Mouse (Mus musculus) embryo, embryonic 10 days (tissue): Measurements from ENCODE around the gene Il11ra1.
"Not testable (repeated sequence)": the region's sequence is repeated elsewhere in the genome, so short reads cannot be mapped to it uniquely, and the experiment has no call there.

Source experiments
- DNase-seq: peaks from one replicate; pipeline ENCODE4 v3.0.0-alpha.2; 2015; ENCODE audit warnings: low spot score

The Il11ra1 gene

GRCm38 (mm10) chr4:41681176-41681575 lies 18.6 kb upstream of the Il11ra1 start:
- DNase-seq = no peak

- DNase-seq = no peak
These were observed 17.8 kb upstream of the Il11ra1 start for GRCm38 (mm10) chr4:41681947-41682346.

- DNase-seq = no peak
These were observed 17.0 kb upstream of the Il11ra1 start for GRCm38 (mm10) chr4:41682789-41683188.

- not testable (repeated sequence) for DNase-seq
These were observed 16.5 kb upstream of the Il11ra1 start for GRCm38 (mm10) chr4:41683303-41683702.

- DNase-seq = not testable (repeated sequence)
These were observed 15.5 kb upstream of the Il11ra1 start for GRCm38 (mm10) chr4:41684131-41684930.

GRCm38 (mm10) chr4:41684931-41685453 lies 14.8 kb upstream of the Il11ra1 start:
- not testable (repeated sequence) for DNase-seq

GRCm38 (mm10) chr4:41685882-41686492 lies 13.8 kb upstream of the Il11ra1 start:
- DNase-seq = peak; percentile 69

- DNase-seq = not testable (repeated sequence)
These were observed 11.2 kb upstream of the Il11ra1 start for GRCm38 (mm10) chr4:41688562-41688961.

GRCm38 (mm10) chr4:41690014-41690413 lies 9.8 kb upstream of the Il11ra1 start:
- DNase-seq = not testable (repeated sequence)

GRCm38 (mm10) chr4:41693511-41693910 lies 6.3 kb upstream of the Il11ra1 start:
- not testable (repeated sequence) for DNase-seq

- DNase-seq = not testable (repeated sequence)
These were observed 4.0 kb upstream of the Il11ra1 start for GRCm38 (mm10) chr4:41695800-41696199.

- DNase-seq = not testable (repeated sequence)
These were observed 3.3 kb upstream of the Il11ra1 start for GRCm38 (mm10) chr4:41696452-41696851.

GRCm38 (mm10) chr4:41696930-41697841 lies 2.6 kb upstream of the Il11ra1 start, which contains the start of gene Cntfr:
Gene Cntfr, minus strand, starts transcription at chr4:41697089.
- peak; percentile 86 for DNase-seq

- DNase-seq = not testable (repeated sequence)
These were observed 1.3 kb upstream of the Il11ra1 start for GRCm38 (mm10) chr4:41698421-41699016.

GRCm38 (mm10) chr4:41700224-41700623 lies 435 bp downstream of the Il11ra1 start:
- not testable (repeated sequence) for DNase-seq

- not testable (repeated sequence) for DNase-seq
These were observed 2.4 kb downstream of the Il11ra1 start for GRCm38 (mm10) chr4:41702226-41702625.

GRCm38 (mm10) chr4:41704651-41705050 lies 4.9 kb downstream of the Il11ra1 start:
- peak; percentile 64 for DNase-seq

- no peak for DNase-seq
These were observed 6.3 kb downstream of the Il11ra1 start for GRCm38 (mm10) chr4:41705922-41706754.

GRCm38 (mm10) chr4:41707011-41707535 lies 7.3 kb downstream of the Il11ra1 start:
- peak; percentile 89 for DNase-seq

GRCm38 (mm10) chr4:41708192-41708745 lies 8.5 kb downstream of the Il11ra1 start:
- peak; percentile 61 for DNase-seq
